Mouse (Mus musculus): ENCODE results near the gene Zfp750. TPM values are rescaled to one million over a fixed set of nuclear protein-coding genes. Genes with fewer than 3 reads are reported as not detected.
A peak's percentile ranks its signal among the peaks of the same experiment; 100 is the strongest.

Zfp750 gene
- total RNA-seq (2021) = not detected
- long read RNA-seq, experiment 1 = 0 reads
- long read RNA-seq, experiment 2 = 0 reads

- DNase-seq (ENCODE audit: low spot score in 2 of 2) = peak; percentile 22 to 39
Measured at GRCm38 (mm10) chr11:121519131-121519530, at the start of gene Zfp750. TSS of gene Zfp750 (minus strand) at chr11:121519333.

- no peak for DNase-seq (ENCODE audit: low spot score in 2 of 2)
Measured at GRCm38 (mm10) chr11:121564265-121564664, 45.1 kb upstream of the Zfp750 start.

GRCm38 (mm10) chr11:121563312-121563711 is 44.2 kb upstream of the Zfp750 start:
- DNase-seq (ENCODE audit: low spot score in 2 of 2) = no peak

- no peak for DNase-seq (ENCODE audit: low spot score in 2 of 2)
Measured at GRCm38 (mm10) chr11:121560294-121560663, 41.1 kb upstream of the Zfp750 start.

- no peak for DNase-seq (ENCODE audit: low spot score in 2 of 2)
Measured at GRCm38 (mm10) chr11:121559527-121560293, 40.6 kb upstream of the Zfp750 start.

GRCm38 (mm10) chr11:121558522-121558921 is 39.4 kb upstream of the Zfp750 start:
- DNase-seq (ENCODE audit: low spot score in 2 of 2) = no peak

- no peak for DNase-seq (ENCODE audit: low spot score in 2 of 2)
Measured at GRCm38 (mm10) chr11:121557946-121558345, 38.8 kb upstream of the Zfp750 start.

GRCm38 (mm10) chr11:121556727-121557126 is 37.6 kb upstream of the Zfp750 start:
- no peak for DNase-seq (ENCODE audit: low spot score in 2 of 2)

- DNase-seq (ENCODE audit: low spot score in 2 of 2) = no peak
Measured at GRCm38 (mm10) chr11:121553458-121553857, 34.3 kb upstream of the Zfp750 start.

- DNase-seq (ENCODE audit: low spot score in 2 of 2) = no peak
Measured at GRCm38 (mm10) chr11:121552846-121553457, 33.8 kb upstream of the Zfp750 start.

GRCm38 (mm10) chr11:121552167-121552566 is 33.0 kb upstream of the Zfp750 start:
- DNase-seq (ENCODE audit: low spot score in 2 of 2) = no peak

- DNase-seq (ENCODE audit: low spot score in 2 of 2) = no peak
Measured at GRCm38 (mm10) chr11:121551206-121551799, 32.2 kb upstream of the Zfp750 start.

GRCm38 (mm10) chr11:121549843-121550647 is 30.9 kb upstream of the Zfp750 start:
- no peak for DNase-seq (ENCODE audit: low spot score in 2 of 2)

GRCm38 (mm10) chr11:121548996-121549842 is 30.1 kb upstream of the Zfp750 start:
- DNase-seq (ENCODE audit: low spot score in 2 of 2) = peak; percentile 48 to 51

- DNase-seq (ENCODE audit: low spot score in 2 of 2) = no peak
Measured at GRCm38 (mm10) chr11:121547925-121548324, 28.8 kb upstream of the Zfp750 start.

- no peak for DNase-seq (ENCODE audit: low spot score in 2 of 2)
Measured at GRCm38 (mm10) chr11:121547234-121547633, 28.1 kb upstream of the Zfp750 start.

GRCm38 (mm10) chr11:121545398-121546034 is 26.4 kb upstream of the Zfp750 start:
- no peak for DNase-seq (ENCODE audit: low spot score in 2 of 2)

- no peak for DNase-seq (ENCODE audit: low spot score in 2 of 2)
Measured at GRCm38 (mm10) chr11:121544755-121545397, 25.7 kb upstream of the Zfp750 start.

- peak in 1 of 2 experiments; percentile 15 for DNase-seq (ENCODE audit: low spot score in 2 of 2)
Measured at GRCm38 (mm10) chr11:121543922-121544321, 24.8 kb upstream of the Zfp750 start.

Measured in left cerebral cortex, adult 18-20 months (tissue).